Mouse (Mus musculus): Measurements from ENCODE around the gene Prkcz.
"Not testable (repeated sequence)": the region's sequence is repeated elsewhere in the genome, so short reads cannot be mapped to it uniquely, and the experiment has no call there.

The Prkcz gene

GRCm38 (mm10) chr4:155359560-155360464 is 1.3 kb downstream of the Prkcz start:
- DNase-seq (ENCODE audit: low spot score), result no peak

DNA sequence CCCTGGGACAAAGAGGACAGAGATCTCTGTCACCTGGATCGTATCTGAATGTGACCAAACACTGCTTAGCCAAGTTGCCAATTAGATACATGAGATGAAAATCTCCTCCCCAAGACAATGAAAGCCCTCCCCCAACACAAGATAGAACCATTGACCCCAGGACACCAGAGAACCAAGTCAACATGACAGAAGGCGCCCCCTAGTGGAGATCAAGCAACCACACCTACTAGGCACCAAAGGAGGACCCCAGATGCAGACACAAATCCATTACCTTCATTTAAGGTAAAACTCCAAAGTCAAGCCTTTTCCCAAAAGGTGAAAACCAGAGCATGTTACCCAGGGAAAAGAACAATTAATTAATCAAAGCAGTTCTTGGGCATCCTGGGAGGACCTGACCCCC is 3.6 kb downstream of the Prkcz start:
- no peak for DNase-seq (ENCODE audit: low spot score)

GRCm38 (mm10) chr4:155356354-155356753 is 4.8 kb downstream of the Prkcz start:
- no peak for DNase-seq (ENCODE audit: low spot score)

GRCm38 (mm10) chr4:155354546-155354945 is 6.6 kb downstream of the Prkcz start:
- DNase-seq (ENCODE audit: low spot score), result no peak

GRCm38 (mm10) chr4:155354035-155354434 is 7.1 kb downstream of the Prkcz start:
- no peak for DNase-seq (ENCODE audit: low spot score)

DNA sequence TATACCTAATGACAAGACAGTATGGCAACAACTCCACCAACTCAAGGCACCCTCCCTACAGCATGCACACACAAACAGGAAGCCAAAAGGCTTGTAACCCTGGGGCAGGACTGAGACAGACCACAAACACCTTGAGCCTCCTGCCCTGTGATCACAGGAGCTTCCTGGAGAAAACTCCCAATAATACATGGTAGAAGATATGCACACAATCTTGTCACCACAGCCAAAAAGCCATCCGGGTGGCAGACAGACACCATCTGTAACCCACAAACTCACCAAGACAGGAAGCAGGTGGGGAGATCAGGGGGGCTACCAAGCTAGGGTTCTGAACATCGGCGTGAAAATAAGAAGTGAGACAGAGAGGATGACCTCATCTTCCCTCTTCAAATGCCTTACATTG is 8.6 kb downstream of the Prkcz start:
- no peak for DNase-seq (ENCODE audit: low spot score)

- DNase-seq (ENCODE audit: low spot score), result no peak
Observed at GRCm38 (mm10) chr4:155346350-155346749, 14.8 kb downstream of the Prkcz start.

DNA sequence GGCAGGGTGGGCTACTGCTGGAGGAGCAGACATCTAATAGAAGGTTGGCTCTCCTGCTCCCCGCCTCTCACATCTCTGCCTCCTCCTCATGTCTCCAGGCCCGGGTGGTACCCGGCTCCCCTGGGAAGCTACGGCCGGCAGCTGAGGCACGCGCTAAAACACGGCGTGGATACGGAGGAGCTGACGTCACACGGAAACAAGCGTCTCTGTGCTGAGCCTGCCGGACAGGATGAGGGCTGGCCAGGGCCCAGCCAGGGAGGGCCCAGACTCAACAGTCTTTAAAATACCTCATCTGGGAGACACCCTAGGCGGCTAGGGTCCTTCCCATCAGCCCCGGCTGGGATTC is 15.6 kb downstream of the Prkcz start:
- DNase-seq (ENCODE audit: low spot score), result peak; percentile 90

GRCm38 (mm10) chr4:155344716-155345607 is 16.2 kb downstream of the Prkcz start:
- peak; percentile 77 for DNase-seq (ENCODE audit: low spot score)

GRCm38 (mm10) chr4:155344299-155344600 is 16.9 kb downstream of the Prkcz start:
- DNase-seq (ENCODE audit: low spot score), result peak; percentile 19

- no peak for DNase-seq (ENCODE audit: low spot score)
Observed at GRCm38 (mm10) chr4:155343415-155344298, 17.5 kb downstream of the Prkcz start.

DNA sequence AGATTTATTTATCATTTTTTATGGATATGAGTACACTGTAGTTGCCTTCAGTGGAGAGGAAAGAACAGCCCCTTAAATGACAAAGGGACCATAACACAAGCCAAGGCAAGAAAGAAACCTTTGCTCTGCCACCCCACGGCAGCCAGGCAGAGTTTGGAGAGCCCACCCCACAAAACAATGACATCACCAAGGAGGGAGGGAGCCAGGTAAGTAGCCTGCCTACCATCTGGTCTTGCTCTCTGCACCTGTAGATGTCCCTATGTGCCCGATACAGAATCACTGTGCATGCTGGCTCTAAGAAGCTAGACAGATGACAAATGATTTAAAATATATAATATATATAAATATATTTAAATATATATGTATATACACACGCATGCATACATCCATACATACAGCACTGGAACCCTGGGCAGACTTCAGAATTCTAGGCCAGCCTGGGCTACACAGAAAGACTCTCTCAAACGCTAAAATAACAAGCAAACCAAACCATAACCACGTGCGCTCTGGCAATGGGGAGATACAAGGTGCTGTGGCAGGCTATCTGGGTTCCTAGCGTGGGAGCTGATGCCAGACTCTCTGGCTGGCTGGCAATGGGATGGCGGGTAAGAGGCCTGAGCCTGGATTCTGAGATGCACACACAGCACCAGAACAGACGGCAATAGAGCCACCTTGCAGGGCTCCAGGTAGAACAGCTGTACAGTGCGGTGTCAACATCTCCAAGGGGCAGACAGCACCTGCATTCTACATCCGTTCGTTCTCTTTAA is 24.7 kb downstream of the Prkcz start:
- no peak for DNase-seq (ENCODE audit: low spot score)

GRCm38 (mm10) chr4:155332253-155332652 is 28.9 kb downstream of the Prkcz start:
- DNase-seq (ENCODE audit: low spot score), result no peak

- DNase-seq (ENCODE audit: low spot score), result not testable (repeated sequence)
Observed at GRCm38 (mm10) chr4:155328385-155328784, 32.8 kb downstream of the Prkcz start.

GRCm38 (mm10) chr4:155325773-155326172 is 35.4 kb downstream of the Prkcz start:
- DNase-seq (ENCODE audit: low spot score), result no peak

DNA sequence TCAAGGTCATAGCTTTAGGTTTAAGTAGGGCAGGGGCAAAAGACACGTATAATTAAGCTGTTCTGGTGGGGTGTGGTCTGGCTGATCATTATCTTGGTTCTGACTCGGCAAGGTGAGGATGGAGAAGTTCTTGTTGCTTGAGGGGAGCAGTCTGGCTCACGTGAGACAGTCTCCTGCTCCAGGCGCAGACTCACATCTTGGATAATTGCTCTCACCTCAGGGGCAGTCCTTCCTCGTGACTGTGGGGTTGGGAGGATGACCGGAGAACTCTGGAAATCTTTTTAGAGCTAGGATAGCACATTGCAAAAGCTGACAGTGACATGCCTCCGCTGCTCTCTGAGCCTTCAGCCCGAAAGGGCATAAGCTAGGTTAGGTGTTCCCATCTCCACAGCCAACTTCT is 36.6 kb downstream of the Prkcz start:
- no peak for DNase-seq (ENCODE audit: low spot score)

- DNase-seq (ENCODE audit: low spot score), result no peak
Observed at GRCm38 (mm10) chr4:155323081-155323795, 37.9 kb downstream of the Prkcz start.

- DNase-seq (ENCODE audit: low spot score), result peak; percentile 77
Observed at GRCm38 (mm10) chr4:155320281-155321244, 40.6 kb downstream of the Prkcz start.

GRCm38 (mm10) chr4:155318266-155318665 is 42.9 kb downstream of the Prkcz start:
- no peak for DNase-seq (ENCODE audit: low spot score)
